Mouse (Mus musculus): ENCODE data around the gene Add2.

DNA sequence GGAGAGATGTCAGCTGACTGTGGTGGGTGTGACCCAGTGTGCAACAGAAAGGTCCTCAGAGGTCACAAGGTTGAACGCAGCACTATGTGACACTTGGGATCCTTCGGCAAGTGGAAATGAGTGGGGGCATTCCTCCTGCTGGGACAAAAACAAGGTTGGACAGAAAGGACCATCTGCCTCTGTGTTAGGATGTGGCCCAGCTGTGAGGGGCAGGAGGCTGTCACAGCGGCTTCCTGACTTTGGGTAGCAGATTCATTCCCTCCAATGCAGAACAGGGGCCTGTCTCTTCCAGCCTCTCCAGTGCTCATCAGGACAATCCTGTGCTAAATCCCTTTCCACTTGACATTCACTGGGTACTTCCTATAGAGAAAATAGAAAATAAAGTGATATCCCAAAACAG lies 132.4 kb downstream of the Add2 start:
- no peak for TF ChIP-seq POLR2A (IDR thresholded peaks at IDR 0.05; ENCODE audit: low read depth, low read length)
- no peak for TF ChIP-seq CTCF (IDR thresholded peaks at IDR 0.05; ENCODE audit: borderline replicate concordance, insufficient read depth, low read length)

Measured in embryonic fibroblast, embryonic 13.5 days (primary cell).